Mouse (Mus musculus) ovary, postnatal 36 days (tissue): Measurements from ENCODE around the gene Acsm3.
"Not testable (repeated sequence)": the region's sequence is repeated elsewhere in the genome, so short reads cannot be mapped to it uniquely, and the experiment has no call there.

Experiments
- DNase-seq: peaks from one replicate; pipeline ENCODE4 v3.0.0; 2022; ENCODE audit warnings: low spot score, mixed read lengths

The Acsm3 gene

GRCm38 (mm10) chr7:119760527-119760951 is at the start of gene Acsm3:
Gene Acsm3, plus strand, starts transcription at chr7:119760923.
- DNase-seq = no peak

DNA sequence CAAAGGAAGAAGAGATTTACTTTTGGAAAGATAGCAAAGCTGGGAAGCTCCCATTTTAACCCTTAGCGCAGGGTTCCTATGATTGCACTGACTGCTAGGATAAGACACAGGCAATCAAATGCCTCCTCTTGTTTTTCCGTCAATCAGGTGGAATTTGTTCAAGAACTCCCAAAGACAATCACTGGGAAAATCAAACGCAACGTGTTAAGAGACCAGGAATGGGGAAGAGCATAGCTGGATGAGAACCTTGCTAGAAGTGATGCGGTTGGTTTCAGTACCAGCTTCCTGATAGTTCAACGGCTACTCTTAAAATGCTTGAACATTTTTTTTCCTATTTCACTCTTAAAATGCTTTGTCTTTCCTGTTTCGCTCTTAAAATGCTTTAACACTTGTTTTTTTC is 46.6 kb upstream of the Acsm3 start:
- no peak for DNase-seq

DNA sequence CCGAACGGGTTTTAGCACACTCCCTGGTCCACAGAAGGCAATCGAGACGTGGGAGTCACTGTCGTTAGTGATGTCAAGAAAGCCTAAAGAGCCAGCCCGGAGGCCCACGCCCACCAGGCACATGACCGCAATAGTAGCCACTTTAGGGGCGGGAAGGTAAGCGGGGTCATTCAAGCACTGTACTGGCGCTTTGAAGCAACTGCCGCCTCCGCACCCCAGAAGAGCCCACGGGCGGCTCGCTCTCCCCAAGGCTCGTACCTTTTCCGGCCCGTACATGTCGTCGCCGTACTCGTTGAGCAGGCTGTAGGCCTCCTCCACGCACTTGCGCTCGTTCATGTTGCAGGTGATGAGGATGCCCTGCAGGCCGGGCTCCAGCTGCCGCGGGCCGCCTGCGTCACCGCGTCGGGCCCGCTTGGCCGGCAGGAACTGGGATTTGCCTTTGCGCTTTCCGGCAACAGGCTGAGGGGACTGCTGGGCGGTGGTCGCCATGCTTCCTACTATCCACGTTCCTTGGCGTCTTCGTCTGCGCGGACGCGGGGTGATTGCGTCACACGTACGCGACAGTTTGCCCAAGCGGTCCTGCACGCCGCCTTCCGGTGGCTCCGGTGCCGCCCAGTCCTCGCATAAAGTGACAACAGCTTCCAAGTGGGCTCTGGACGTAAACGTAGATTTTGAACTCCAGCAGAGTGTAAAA is 40.3 kb upstream of the Acsm3 start, which contains the start of gene Thumpd1:
Gene Thumpd1, minus strand, starts transcription at position 546 of the 694 bp plus-strand sequence.
- peak; percentile 91 for DNase-seq

- no peak for DNase-seq
Measured at GRCm38 (mm10) chr7:119720947-119721310, 39.8 kb upstream of the Acsm3 start.

DNA sequence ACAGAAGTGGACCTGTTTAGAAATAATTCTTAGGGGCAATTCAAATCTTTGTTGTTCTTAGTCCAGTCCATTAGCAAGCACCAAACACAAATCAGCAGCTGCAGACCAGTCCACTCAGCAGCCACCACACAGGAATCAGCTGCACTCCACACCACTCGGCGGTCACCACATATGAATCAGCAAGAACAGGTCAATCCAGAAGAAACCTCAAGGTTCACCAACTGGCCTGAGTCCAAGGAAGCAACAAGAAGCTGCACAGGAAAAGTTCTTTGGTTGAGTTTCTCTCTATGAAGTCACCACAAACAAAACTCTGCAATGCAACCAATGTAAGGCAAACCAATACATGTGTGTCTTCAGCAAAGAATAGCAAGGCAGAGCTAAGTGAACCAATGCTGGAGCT is 33.1 kb upstream of the Acsm3 start:
- DNase-seq = no peak

- not testable (repeated sequence) for DNase-seq
Measured at GRCm38 (mm10) chr7:119731262-119731661, 29.5 kb upstream of the Acsm3 start.

- no peak for DNase-seq
Measured at GRCm38 (mm10) chr7:119738877-119739276, 21.8 kb upstream of the Acsm3 start.

DNA sequence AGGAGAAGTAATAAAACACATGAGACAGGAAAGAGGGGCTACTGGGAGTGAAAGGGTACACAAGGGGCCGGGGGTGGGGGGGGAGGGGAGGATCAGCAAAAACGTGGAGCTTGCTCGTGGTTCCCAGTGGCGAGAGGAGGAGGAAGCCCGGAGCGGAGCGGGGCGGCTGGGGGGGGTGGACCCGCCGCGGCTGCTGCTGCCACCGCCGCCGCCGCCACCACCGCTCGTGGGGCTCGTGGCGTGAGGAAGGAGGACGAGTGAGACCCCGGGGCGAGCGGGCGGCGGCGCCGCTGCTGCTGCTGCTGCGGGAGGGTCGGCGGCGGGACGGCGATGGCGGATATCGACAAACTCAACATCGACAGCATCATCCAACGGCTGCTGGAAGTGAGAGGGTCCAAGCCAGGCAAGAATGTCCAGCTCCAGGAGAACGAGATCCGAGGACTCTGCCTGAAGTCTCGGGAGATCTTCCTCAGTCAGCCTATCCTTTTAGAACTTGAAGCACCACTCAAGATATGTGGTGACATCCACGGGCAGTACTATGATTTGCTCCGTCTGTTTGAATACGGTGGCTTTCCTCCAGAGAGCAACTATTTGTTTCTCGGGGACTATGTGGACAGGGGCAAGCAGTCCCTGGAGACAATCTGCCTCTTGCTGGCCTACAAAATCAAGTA is 20.8 kb upstream of the Acsm3 start:
- DNase-seq = not testable (repeated sequence)

DNA sequence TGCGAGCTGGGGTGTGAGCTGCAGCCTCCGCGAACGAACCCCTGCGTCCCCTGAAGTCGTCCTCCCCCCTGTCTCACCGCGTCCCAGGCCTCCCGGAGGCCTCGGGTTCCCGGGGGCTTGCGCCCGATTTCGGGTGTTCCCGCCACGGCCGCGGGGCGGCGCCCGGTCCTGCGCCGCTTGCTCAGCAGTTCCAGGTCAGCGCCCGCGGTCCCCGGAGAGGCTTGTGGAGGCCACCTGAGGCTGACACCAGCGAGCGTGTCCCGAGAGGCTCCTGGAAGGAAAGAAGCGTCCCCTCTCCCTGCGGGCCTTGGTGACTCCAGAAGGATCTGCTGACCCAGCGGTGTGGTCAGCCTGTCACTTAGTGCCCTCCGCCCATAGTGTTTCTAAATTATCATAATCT is 16.4 kb upstream of the Acsm3 start:
- peak; percentile 24 for DNase-seq

- no peak for DNase-seq
Measured at GRCm38 (mm10) chr7:119745869-119746268, 14.9 kb upstream of the Acsm3 start.

DNA sequence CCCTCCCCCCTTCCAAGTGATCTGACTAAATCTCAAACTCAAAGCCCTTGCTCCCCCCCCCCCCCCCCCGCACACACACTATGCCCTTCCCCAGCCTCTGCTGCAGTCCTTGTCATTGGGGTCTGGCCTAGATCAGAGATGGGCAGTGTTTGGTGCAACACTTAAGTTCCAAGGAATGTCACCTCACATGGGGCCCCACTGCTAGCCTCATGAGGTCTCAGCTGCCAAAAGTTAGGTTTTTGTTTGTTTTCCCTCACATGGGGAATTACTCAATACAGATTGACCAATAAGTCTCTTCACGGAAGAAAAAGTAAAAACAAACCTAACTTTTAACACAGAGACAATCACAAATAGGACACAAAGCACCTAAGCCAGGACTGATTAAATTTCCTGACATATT is 12.0 kb upstream of the Acsm3 start:
- no peak for DNase-seq

DNA sequence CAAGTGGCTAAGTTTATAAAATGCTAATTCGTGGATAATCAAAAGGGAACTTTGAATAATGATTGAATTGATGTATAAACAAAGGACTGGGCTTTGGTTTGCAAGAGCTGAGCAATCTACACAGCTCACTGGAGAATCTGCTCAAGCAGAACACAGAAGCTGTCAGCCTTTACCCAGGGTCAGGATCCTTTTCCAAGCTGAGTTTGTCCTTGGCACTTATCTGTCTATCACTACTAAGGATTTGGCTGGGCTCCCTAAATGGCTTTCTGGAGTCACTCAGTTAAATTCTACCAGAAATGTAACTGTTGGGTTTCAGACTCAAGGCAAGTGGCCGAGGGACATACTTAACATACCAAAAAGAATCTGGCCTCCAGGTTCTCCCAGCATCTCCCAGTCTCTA is 10.8 kb upstream of the Acsm3 start:
- DNase-seq = no peak

GRCm38 (mm10) chr7:119753696-119754095 is 7.0 kb upstream of the Acsm3 start:
- DNase-seq = no peak

DNA sequence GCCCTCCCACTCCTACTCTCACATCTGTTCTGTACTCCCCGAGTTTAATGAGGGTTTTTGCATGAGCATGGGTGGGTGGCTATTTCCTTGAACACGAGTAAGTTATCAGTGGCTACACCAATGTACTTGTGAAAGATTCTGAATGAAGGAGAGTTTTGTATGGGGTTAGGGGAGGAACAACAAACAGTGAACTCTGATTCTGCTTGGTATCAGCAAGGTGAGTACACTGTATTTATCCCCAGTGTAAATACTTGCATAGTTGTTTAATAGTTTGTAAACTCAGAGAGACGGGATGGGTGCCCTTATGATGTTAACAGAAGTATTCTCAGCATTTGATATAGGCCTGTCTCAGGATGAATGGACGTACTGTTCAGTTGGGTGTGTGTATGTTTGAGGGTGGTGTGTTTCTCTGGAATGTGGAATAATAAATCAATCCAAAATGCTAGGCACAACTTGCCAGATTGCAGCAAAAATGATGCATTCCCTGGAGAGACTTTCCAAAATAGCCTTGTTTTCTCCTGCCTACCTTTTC is 1.5 kb downstream of the Acsm3 start:
- no peak for DNase-seq

DNA sequence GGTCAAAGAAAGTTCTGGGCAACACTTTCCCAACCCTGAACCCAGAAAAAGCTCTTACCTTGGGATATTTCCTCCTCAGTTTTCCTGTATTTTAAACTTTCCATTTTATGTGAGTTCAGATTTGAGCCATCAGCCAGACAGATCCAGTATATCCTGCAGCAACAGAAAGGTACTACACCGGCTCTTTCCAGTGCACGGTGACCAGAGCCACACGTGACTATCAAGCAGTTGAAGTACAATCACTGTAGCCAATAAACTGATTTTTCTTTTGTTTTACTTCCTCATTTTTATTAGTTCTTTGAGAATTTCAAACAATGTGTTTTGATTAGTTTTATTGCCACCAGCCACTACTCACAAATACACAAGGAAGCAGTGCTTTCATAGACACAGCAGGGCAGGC is 3.7 kb downstream of the Acsm3 start:
- no peak for DNase-seq

- DNase-seq = no peak
Measured at GRCm38 (mm10) chr7:119766996-119767395, 6.3 kb downstream of the Acsm3 start.

GRCm38 (mm10) chr7:119769895-119770294 is 9.2 kb downstream of the Acsm3 start:
- DNase-seq = no peak

DNA sequence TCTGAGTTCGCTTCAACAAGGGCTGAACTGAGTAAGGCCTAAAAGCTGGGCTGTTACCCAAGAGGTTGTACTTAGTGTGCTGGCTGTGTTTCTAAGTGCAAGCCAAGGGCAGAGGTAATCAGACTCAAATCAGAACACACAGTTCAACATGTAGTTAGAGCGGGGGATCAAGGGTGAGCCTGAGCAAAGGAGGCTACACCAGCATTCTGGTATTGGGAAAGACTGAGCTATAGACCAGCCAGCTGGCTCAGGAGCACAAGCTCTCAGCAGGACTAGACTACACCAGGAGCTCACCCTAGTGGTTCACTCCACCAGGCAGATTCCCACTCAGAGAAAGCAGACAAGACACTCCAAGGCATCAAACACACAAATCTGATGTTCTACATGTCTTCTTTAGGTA is 22.7 kb downstream of the Acsm3 start:
- DNase-seq = peak; percentile 14

- DNase-seq = no peak
Measured at GRCm38 (mm10) chr7:119784908-119785307, 24.2 kb downstream of the Acsm3 start.

DNA sequence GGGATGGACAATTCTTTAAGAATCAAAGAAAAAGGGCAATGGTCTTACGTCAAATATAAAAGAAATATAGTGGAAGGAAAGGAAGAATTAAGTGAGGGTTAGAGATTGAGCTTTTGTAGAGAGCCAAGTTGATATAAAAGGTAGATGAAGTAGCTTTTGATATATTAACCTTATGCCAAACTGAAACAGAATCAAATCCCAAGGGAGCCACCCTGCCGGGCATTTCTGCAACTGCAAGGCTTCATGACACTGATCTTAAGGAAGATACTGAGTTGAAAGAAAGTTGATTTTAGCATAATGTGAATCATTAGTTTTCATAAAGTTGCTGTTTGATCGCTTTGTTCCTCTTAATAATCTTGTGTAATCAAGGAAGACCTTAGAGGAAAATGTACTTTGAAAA is 28.3 kb downstream of the Acsm3 start:
- no peak for DNase-seq

DNA sequence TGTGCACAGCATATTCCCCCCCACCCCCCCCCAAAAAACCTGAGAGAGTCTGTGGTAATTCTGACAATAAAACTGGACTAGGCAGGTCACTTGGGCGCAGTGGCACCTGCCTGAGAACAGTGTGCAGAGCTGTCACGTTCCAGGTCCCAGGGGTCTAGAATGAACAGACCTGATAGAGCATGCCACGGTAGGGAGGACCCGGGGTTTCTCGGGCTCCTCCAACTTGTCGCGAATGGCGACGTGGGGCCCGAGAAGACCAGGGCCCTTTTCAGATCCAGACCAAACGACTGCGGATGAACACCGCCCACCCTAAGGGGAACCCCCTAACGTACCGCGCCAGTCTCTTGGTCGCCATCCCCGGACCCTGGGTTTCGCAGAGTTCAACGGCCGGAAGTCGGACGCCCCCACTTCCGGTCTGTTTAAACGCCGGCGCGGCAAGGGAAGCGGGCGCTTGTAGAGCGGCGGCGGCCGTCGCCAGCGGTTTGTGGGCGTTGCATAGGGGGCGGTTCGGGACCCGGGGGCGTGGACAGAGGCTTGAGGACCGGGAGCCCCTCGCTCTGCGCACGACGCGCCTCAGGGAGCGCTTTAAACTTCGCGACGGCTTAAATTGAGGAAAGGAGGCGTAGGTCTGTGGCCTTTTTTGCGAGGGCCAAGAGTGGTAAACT is 33.0 kb downstream of the Acsm3 start, which contains the start of the genes Rexo5 and Eri2:
Gene Rexo5, plus strand, starts transcription at position 421 of the 665 bp plus-strand sequence.
Gene Eri2, minus strand, starts transcription at position 473 of the 665 bp plus-strand sequence.
- DNase-seq = peak; percentile 89

DNA sequence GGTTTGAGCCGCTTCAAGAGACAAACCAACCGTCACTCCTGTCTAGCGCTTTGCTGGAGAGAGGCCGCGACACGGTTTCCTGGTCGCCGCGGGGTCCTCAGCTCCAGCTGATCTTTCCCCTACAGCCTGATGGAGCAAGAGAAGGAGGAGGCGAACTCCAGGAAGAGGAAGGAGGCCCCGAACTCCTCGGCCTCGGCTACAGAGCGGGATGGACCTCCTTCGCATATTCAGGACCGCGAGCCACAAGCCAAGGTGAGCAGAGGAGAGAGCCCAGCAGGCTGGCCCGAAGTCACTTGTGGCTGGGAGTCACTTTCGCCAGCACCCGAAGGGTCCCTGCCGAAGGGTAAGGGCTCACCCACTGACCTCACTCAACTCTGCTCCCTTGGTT is 33.5 kb downstream of the Acsm3 start:
- no peak for DNase-seq

DNA sequence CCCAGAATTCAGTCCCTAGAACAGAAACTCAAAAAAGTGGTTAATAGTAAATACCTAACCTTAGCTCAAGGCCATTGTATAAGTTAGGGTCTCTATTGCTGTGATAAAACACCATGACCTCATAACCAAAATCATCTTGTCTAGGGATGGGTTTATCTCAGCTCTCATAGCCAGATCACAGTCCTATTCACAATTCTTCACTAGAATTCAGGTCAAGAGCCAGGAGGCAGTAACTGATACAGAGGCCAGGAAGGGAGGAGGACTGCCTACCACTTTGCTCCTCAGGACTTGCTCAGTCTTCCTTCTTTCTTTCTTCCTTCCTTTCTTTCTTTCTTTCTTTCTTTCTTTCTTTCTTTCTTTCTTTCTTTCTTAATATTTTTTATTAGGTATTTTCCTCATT is 34.6 kb downstream of the Acsm3 start:
- DNase-seq = no peak
